Mouse (Mus musculus): ENCODE measurements around the gene Serpina3g.

DNA sequence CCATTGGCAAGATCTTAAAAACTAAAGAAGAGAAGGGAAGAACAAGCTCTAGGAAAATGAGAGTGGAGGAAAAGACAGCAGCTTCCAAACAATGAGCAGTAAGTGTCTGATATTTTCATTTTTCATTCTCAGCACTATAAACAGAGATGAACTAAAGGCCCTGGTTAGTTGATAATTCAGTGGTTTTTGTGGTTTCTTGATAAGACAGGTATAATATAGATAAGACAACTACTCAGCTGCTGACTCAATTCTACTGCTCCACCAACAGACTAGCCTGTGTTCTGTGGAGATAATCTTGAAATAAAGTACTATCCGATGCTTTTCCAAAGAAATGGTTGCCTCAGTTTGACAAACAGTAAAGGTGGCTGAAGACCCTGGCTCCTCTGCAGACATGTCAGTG, 20.8 kb upstream of the Serpina3g start:
- TF ChIP-seq CTCF (IDR thresholded peaks at IDR 0.05; ENCODE audit: extremely low read depth, insufficient read length, insufficient replicate concordance, low read depth, low read length) (no peak), POLR2A (IDR thresholded peaks at IDR 0.05; ENCODE audit: low read depth, low read length) (no peak)

All from small intestine, adult 2 months (tissue).